Mouse (Mus musculus) neural tube, embryonic 14.5 days (tissue): ENCODE measurements around the gene Smad3. TPM values are rescaled to one million over a fixed set of nuclear protein-coding genes. Genes with fewer than 3 reads are reported as not detected.

ENCODE experiments used
- ATAC-seq: fragments of 200-750 bp; cut with Nextera tagmentation; 2 replicates; pipeline ENCODE4 v1.8.0; 2017; ENCODE audit warnings: low read depth, mild to moderate bottlenecking, moderate TSS enrichment, moderate library complexity
- H3K27ac ChIP-seq: fragments of 300-500 bp; sonication (generic); 2 replicates; pipeline ENCODE4 v1.5.1; 2014; ENCODE audit warnings: low read depth, mild to moderate bottlenecking, control low read depth, low read length, moderate library complexity, mixed read lengths
- H3K27me3 ChIP-seq: fragments of 300-500 bp; sonication (generic); 2 replicates; pipeline ENCODE4 v1.6.1; 2014; ENCODE audit warnings: low read length; ENCODE audit not compliant: control insufficient read depth, insufficient read depth
- H3K36me3 ChIP-seq: fragments of 300-500 bp; sonication (generic); 2 replicates; pipeline ENCODE4 v1.6.1; 2014; ENCODE audit warnings: low read length, mixed read lengths; ENCODE audit not compliant: control insufficient read depth, insufficient read depth
- H3K4me1 ChIP-seq: fragments of 300-500 bp; sonication (generic); 2 replicates; pipeline ENCODE4 v1.6.1; 2014; ENCODE audit warnings: low read length; ENCODE audit not compliant: control insufficient read depth, insufficient read depth
- H3K4me2 ChIP-seq: fragments of 300-500 bp; sonication (generic); 2 replicates; pipeline ENCODE4 v1.6.1; 2014; ENCODE audit warnings: mild to moderate bottlenecking, low read depth, low read length, control low read depth
- H3K4me3 ChIP-seq: fragments of 300-500 bp; sonication (generic); 2 replicates; pipeline ENCODE4 v1.5.1; 2014; ENCODE audit warnings: low read depth, low read length, control low read depth, mixed read lengths
- H3K9ac ChIP-seq: fragments of 300-500 bp; sonication (generic); replicated peaks from 2 replicates; pipeline ENCODE4 v1.6.1; 2014; ENCODE audit warnings: low read depth, mild to moderate bottlenecking, control low read depth, low read length, mixed read lengths
- H3K9me3 ChIP-seq: fragments of 300-500 bp; sonication (generic); 2 replicates; pipeline ENCODE4 v1.6.1; 2016; ENCODE audit warnings: low read length; ENCODE audit not compliant: control insufficient read depth
- WGBS: fragments of 180-500 bp; shearing (Covaris S2); extraction: QIAGEN DNeasy Blood & Tissue Kit; methylation state at CpG from one replicate; pipeline ENCODE4 v1.1.7; 2014; 5-methylcytosine and 5-hydroxymethylcytosine counted together
- polyA plus RNA-seq: library from polyadenylated mRNA; unstranded; fragments of >200 nt; fragmentation: Nextera tagmentation; extraction: Ambion mirVana; gene quantifications from 2 replicates; pipeline ENCODE4 v1.2.1, GENCODE M21; 2014

The Smad3 gene
- 6.4 and 9.3 TPM in 2 replicates for polyA plus RNA-seq

GRCm38 (mm10) chr9:63757865-63758440 is at the start of gene Smad3:
Smad3 (minus strand) TSS chr9:63757994.
- Histone ChIP-seq H3K9ac (peak within 1 kb of the TSS; percentile 70), H3K4me2 (peak within 1 kb of the TSS; percentile 99), H3K27me3 (no peaks in the 10 kb centered on the region), H3K27ac (peak within 1 kb of the TSS; percentile 78), H3K4me1 (peaks cover 32% of the 10 kb centered on the region), H3K9me3 (no peaks in the 10 kb centered on the region), H3K36me3 (no peaks in the 10 kb centered on the region), H3K4me3 (peak within 1 kb of the TSS; percentile 74)
- ATAC-seq: peak; percentile 87
- WGBS: under 1% methylated on average over 52 of the region's 59 CpGs

GRCm38 (mm10) chr9:63804847-63805246 is 47.1 kb upstream of the Smad3 start:
- Histone ChIP-seq H3K9me3 (no peaks in the 10 kb centered on the region), H3K27me3 (no peaks in the 10 kb centered on the region), H3K36me3 (no peaks in the 10 kb centered on the region), H3K4me1 (no peaks in the 10 kb centered on the region), H3K27ac (no peak overlapping the region), H3K4me2 (no peak overlapping the region), H3K9ac (no peak overlapping the region), H3K4me3 (no peak overlapping the region)
- 61% methylated on average over 3 of the region's 3 CpGs for WGBS
- no peak for ATAC-seq

- 4% methylated on average over 8 of the region's 8 CpGs for WGBS
- no peaks in the 10 kb centered on the region for H3K36me3 ChIP-seq
- ATAC-seq: no peak
Observed at GRCm38 (mm10) chr9:63803181-63803591, 45.4 kb upstream of the Smad3 start.

GRCm38 (mm10) chr9:63802504-63802903 is 44.7 kb upstream of the Smad3 start:
- H3K4me1 ChIP-seq: no peaks in the 10 kb centered on the region
- no peak overlapping the region for H3K4me2 ChIP-seq
- H3K9ac ChIP-seq: no peak overlapping the region
- no peaks in the 10 kb centered on the region for H3K9me3 ChIP-seq
- 84% methylated on average over 7 of the region's 7 CpGs for WGBS
- ATAC-seq: no peak
- no peaks in the 10 kb centered on the region for H3K36me3 ChIP-seq
- no peaks in the 10 kb centered on the region for H3K27me3 ChIP-seq
- no peak overlapping the region for H3K27ac ChIP-seq
- H3K4me3 ChIP-seq: no peak overlapping the region

More at GRCm38 (mm10) chr9:63803181-63803591, 45.4 kb upstream of the Smad3 start:
- Histone ChIP-seq H3K4me3 (no peak overlapping the region), H3K27me3 (no peaks in the 10 kb centered on the region), H3K9ac (no peak overlapping the region), H3K9me3 (no peaks in the 10 kb centered on the region), H3K4me1 (no peaks in the 10 kb centered on the region), H3K27ac (no peak overlapping the region), H3K4me2 (no peak overlapping the region)

GRCm38 (mm10) chr9:63802080-63802479 is 44.3 kb upstream of the Smad3 start:
- H3K4me2 ChIP-seq: no peak overlapping the region
- H3K36me3 ChIP-seq: no peaks in the 10 kb centered on the region
- H3K9me3 ChIP-seq: no peaks in the 10 kb centered on the region
- no peaks in the 10 kb centered on the region for H3K4me1 ChIP-seq
- 64% methylated on average over 5 of the region's 5 CpGs for WGBS
- no peak overlapping the region for H3K27ac ChIP-seq
- no peak overlapping the region for H3K9ac ChIP-seq
- no peak for ATAC-seq
- no peaks in the 10 kb centered on the region for H3K27me3 ChIP-seq
- no peak overlapping the region for H3K4me3 ChIP-seq

- Histone ChIP-seq H3K27me3 (no peaks in the 10 kb centered on the region), H3K9me3 (no peaks in the 10 kb centered on the region), H3K4me2 (no peak overlapping the region), H3K4me1 (no peaks in the 10 kb centered on the region), H3K27ac (no peak overlapping the region), H3K4me3 (no peak overlapping the region), H3K9ac (no peak overlapping the region), H3K36me3 (no peaks in the 10 kb centered on the region)
- WGBS: 73% methylated on average over 3 of the region's 3 CpGs
- ATAC-seq: no peak
Observed at GRCm38 (mm10) chr9:63796429-63796828, 38.6 kb upstream of the Smad3 start.

GRCm38 (mm10) chr9:63793731-63794495 is 36.1 kb upstream of the Smad3 start:
- H3K4me1 ChIP-seq: no peaks in the 10 kb centered on the region
- H3K36me3 ChIP-seq: no peaks in the 10 kb centered on the region
- H3K4me3 ChIP-seq: no peak overlapping the region
- no peaks in the 10 kb centered on the region for H3K27me3 ChIP-seq
- H3K27ac ChIP-seq: no peak overlapping the region
- no peak overlapping the region for H3K9ac ChIP-seq
- no peak overlapping the region for H3K4me2 ChIP-seq
- WGBS: 83% methylated on average over 10 of the region's 10 CpGs
- H3K9me3 ChIP-seq: no peaks in the 10 kb centered on the region
- ATAC-seq: no peak

- WGBS: 48% methylated on average over 1 of the region's 1 CpGs
- no peak for ATAC-seq
Observed at GRCm38 (mm10) chr9:63791716-63792115, 33.9 kb upstream of the Smad3 start.

GRCm38 (mm10) chr9:63791275-63791674 is 33.5 kb upstream of the Smad3 start:
- WGBS: 57% methylated on average over 6 of the region's 6 CpGs
- Histone ChIP-seq H3K9me3 (no peaks in the 10 kb centered on the region), H3K4me2 (no peak overlapping the region), H3K27me3 (no peaks in the 10 kb centered on the region), H3K9ac (no peak overlapping the region), H3K4me3 (no peak overlapping the region), H3K4me1 (no peaks in the 10 kb centered on the region), H3K36me3 (no peaks in the 10 kb centered on the region), H3K27ac (no peak overlapping the region)
- ATAC-seq: no peak

More at GRCm38 (mm10) chr9:63791716-63792115, 33.9 kb upstream of the Smad3 start:
- H3K27ac ChIP-seq: no peak overlapping the region
- no peaks in the 10 kb centered on the region for H3K27me3 ChIP-seq
- H3K9ac ChIP-seq: no peak overlapping the region
- no peaks in the 10 kb centered on the region for H3K36me3 ChIP-seq
- H3K9me3 ChIP-seq: no peaks in the 10 kb centered on the region
- no peaks in the 10 kb centered on the region for H3K4me1 ChIP-seq
- no peak overlapping the region for H3K4me2 ChIP-seq
- no peak overlapping the region for H3K4me3 ChIP-seq
